Mouse (Mus musculus): Measurements from ENCODE around the gene Rpap3.

GRCm38 (mm10) chr15:97755361-97755760, 49.7 kb upstream of the Rpap3 start:
- TF ChIP-seq POLR2A (IDR thresholded peaks at IDR 0.05; ENCODE audit: low read depth, low read length) (no peak), CTCF (conservative IDR thresholded peaks at IDR 0.05; ENCODE audit: insufficient read depth, insufficient read length, low read depth, low read length) (no peak)

Measured in kidney, adult 2 months (tissue).